Mouse (Mus musculus) embryonic fibroblast, embryonic 13.5 days (primary cell): ENCODE data around the gene D6Ertd527e.

Experiments used
- CTCF ChIP-seq: IDR thresholded peaks from 2 replicates; pipeline ENCODE4 v1.5.1; 2011; ENCODE audit warnings: mild to moderate bottlenecking, control low read depth, low read length, moderate library complexity, borderline replicate concordance; ENCODE audit not compliant: insufficient read depth
- POLR2A ChIP-seq: IDR thresholded peaks from 2 replicates; pipeline ENCODE4 v1.6.1; 2011; ENCODE audit warnings: low read depth, mild to moderate bottlenecking, control low read depth, low read length, moderate library complexity

GRCm38 (mm10) chr6:87123406-87123805, 18.9 kb downstream of the D6Ertd527e start:
- TF ChIP-seq CTCF (no peak), POLR2A (no peak)
